Mouse (Mus musculus) small intestine, adult 2 months (tissue): ENCODE data around the gene Hist1h2bp.

Experiments used
- CTCF ChIP-seq: fragments of 200-500 bp; IDR thresholded peaks from 2 replicates; pipeline ENCODE4 v1.5.1; 2012; ENCODE audit warnings: low read depth, mild to moderate bottlenecking, control low read depth, inconsistent platforms, low read length, moderate library complexity, mixed read lengths; ENCODE audit not compliant: insufficient replicate concordance, insufficient read length; ENCODE audit errors: extremely low read depth
- POLR2A ChIP-seq: fragments of 200-500 bp; IDR thresholded peaks from 2 replicates; pipeline ENCODE4 v1.6.1; 2012; ENCODE audit warnings: low read depth, mild to moderate bottlenecking, control low read depth, inconsistent platforms, low read length, moderate library complexity

- TF ChIP-seq CTCF (no peak), POLR2A (no peak)
Measured at GRCm38 (mm10) chr13:21752356-21752755, 34.9 kb upstream of the Hist1h2bp start.
